ENCODE assay signal across 12 mouse cellular contexts in genomic region chr16:33938311-33939132, GRCm38 (mm10). TPM values are rescaled to one million over a fixed set of nuclear protein-coding genes. Genes with fewer than 3 reads are reported as not detected.
DNase-seq lines count a peak whose midpoint lies in the region; ATAC-seq and TF ChIP-seq lines count a peak whose summit lies in the region.
"Had no signal": no experiment of that assay in that cellular context is flagged by ENCODE, and none has a peak within 500 bp of the region (broad histone marks: within the 10 kb centered on the region; RNA-seq: fewer than 3 reads in every experiment).

No protein-coding gene starts in this region.

- no peak for TF ChIP-seq POLR2A in cerebellum, adult 2 months (IDR thresholded peaks at IDR 0.05; ENCODE audit: borderline replicate concordance, insufficient read depth, low read length)
- TF ChIP-seq POLR2A in bone marrow macrophage, adult 2 months (IDR thresholded peaks at IDR 0.05; ENCODE audit: borderline replicate concordance, low read depth, low read length): no peak

- H3K9ac ChIP-seq in kidney, embryonic 16.5 days (replicated peaks; ENCODE audit: low read length): no peak overlapping the region
- H3K9ac ChIP-seq in heart, embryonic 13.5 days: peak overlapping the region; percentile 30
- no peak overlapping the region for H3K9ac ChIP-seq in midbrain, embryonic 11.5 days (ENCODE audit: low read length)
- no peak overlapping the region for H3K9ac ChIP-seq in intestine, embryonic 16.5 days (ENCODE audit: low read depth, low read length)
- H3K9ac ChIP-seq: embryonic facial prominence, embryonic 15.5 days; midbrain, embryonic 13.5 days had no signal

- TF ChIP-seq CTCF in cerebellum, adult 2 months (IDR thresholded peaks at IDR 0.05; ENCODE audit: borderline replicate concordance, insufficient read depth, low read depth, low read length): no peak
- no peak for TF ChIP-seq CTCF in bone marrow macrophage, adult 2 months (IDR thresholded peaks at IDR 0.05; ENCODE audit: low read depth, low read length)

- WGBS in cerebellum, adult 2 months: 49% methylated on average over 12 of the region's 12 CpGs
- WGBS in kidney, embryonic 16.5 days: 51% methylated on average over 12 of the region's 12 CpGs
- WGBS in heart, embryonic 13.5 days: 41% methylated on average over 12 of the region's 12 CpGs
- WGBS in midbrain, embryonic 11.5 days: 81% methylated on average over 12 of the region's 12 CpGs
- 64% methylated on average over 12 of the region's 12 CpGs for WGBS in intestine, embryonic 16.5 days

- H3K27ac ChIP-seq in cerebellum, adult 2 months (ENCODE audit: insufficient read depth, low read length): peak overlapping the region; percentile 27; the same call in 1 of the 2 replicates
- 0 out of 2 replicates have a peak overlapping the region, but pooled peaks have one; percentile 16 for H3K27ac ChIP-seq in kidney, embryonic 16.5 days (ENCODE audit: low read length)
- peak overlapping the region; percentile 96 for H3K27ac ChIP-seq in bone marrow macrophage, adult 2 months (ENCODE audit: insufficient read depth, low read depth, low read length)
- H3K27ac ChIP-seq in heart, embryonic 13.5 days (replicated peaks): peak overlapping the region; percentile 92
- H3K27ac ChIP-seq in midbrain, embryonic 11.5 days (ENCODE audit: low read depth, low read length): no peak overlapping the region
- no peak overlapping the region for H3K27ac ChIP-seq in intestine, embryonic 16.5 days (ENCODE audit: low read length)
- H3K27ac ChIP-seq: embryonic facial prominence, embryonic 15.5 days; midbrain, embryonic 13.5 days had no signal

- no peak overlapping the region for H3K4me2 ChIP-seq in kidney, embryonic 16.5 days (replicated peaks; ENCODE audit: low read depth, low read length)
- no peak overlapping the region for H3K4me2 ChIP-seq in heart, embryonic 13.5 days
- no peak overlapping the region for H3K4me2 ChIP-seq in midbrain, embryonic 11.5 days
- no peak overlapping the region for H3K4me2 ChIP-seq in intestine, embryonic 16.5 days (ENCODE audit: low read depth, low read length)
- H3K4me2 ChIP-seq: embryonic facial prominence, embryonic 15.5 days; midbrain, embryonic 13.5 days had no signal

- ATAC-seq in kidney, embryonic 16.5 days (ENCODE audit: low FRiP score, low TSS enrichment): no peak
- ATAC-seq in heart, embryonic 13.5 days (ENCODE audit: extremely low read depth, insufficient number of reproducible peaks, low FRiP score, low TSS enrichment): no peak
- no peak for ATAC-seq in midbrain, embryonic 11.5 days (ENCODE audit: low FRiP score)
- ATAC-seq in intestine, embryonic 16.5 days: no peak
- ATAC-seq: inflammation-experienced regulatory T-cells, adult 6 months; midbrain, embryonic 13.5 days had no signal

- no peak overlapping the region for H3K4me3 ChIP-seq in cerebellum, adult 2 months (replicated peaks; ENCODE audit: insufficient read depth, low read depth, low read length)
- no peak overlapping the region for H3K4me3 ChIP-seq in kidney, embryonic 16.5 days (ENCODE audit: low read length)
- H3K4me3 ChIP-seq in bone marrow macrophage, adult 2 months (ENCODE audit: insufficient read depth, low read length): no peak overlapping the region
- H3K4me3 ChIP-seq in heart, embryonic 13.5 days: no peak overlapping the region
- no peak overlapping the region for H3K4me3 ChIP-seq in midbrain, embryonic 11.5 days (ENCODE audit: low read depth, low read length)
- H3K4me3 ChIP-seq in intestine, embryonic 16.5 days (ENCODE audit: low read length): no peak overlapping the region
- H3K4me3 ChIP-seq: embryonic facial prominence, embryonic 15.5 days; midbrain, embryonic 13.5 days had no signal

- H3K27me3 ChIP-seq in cerebellum, adult 2 months (ENCODE audit: control insufficient read depth, insufficient read depth, low read length): no peaks in the 10 kb centered on the region
- H3K27me3 ChIP-seq in kidney, embryonic 16.5 days (ENCODE audit: insufficient read depth, low read length): no peaks in the 10 kb centered on the region; the same call in 1 of the 2 replicates
- no peaks in the 10 kb centered on the region for H3K27me3 ChIP-seq in heart, embryonic 13.5 days (replicated peaks)
- H3K27me3 ChIP-seq in midbrain, embryonic 11.5 days (ENCODE audit: control insufficient read depth, insufficient read depth, low read length): no peaks in the 10 kb centered on the region
- H3K27me3 ChIP-seq in intestine, embryonic 16.5 days (replicated peaks; ENCODE audit: control insufficient read depth, insufficient read depth, low read length): no peaks in the 10 kb centered on the region
- H3K27me3 ChIP-seq: embryonic facial prominence, embryonic 15.5 days; midbrain, embryonic 13.5 days had no signal

- DNase-seq in cerebellum, adult 2 months: peak; percentile 61 to 64
- no peak for DNase-seq in cerebellum, postnatal 4 days (ENCODE audit: low spot score in 2 of 2)
- DNase-seq in kidney, postnatal 25 days: no peak
- DNase-seq in midbrain, embryonic 11.5 days (ENCODE audit: low spot score, missing footprints): no peak
- DNase-seq: thymus, postnatal 4 days had no signal

- no peaks in the 10 kb centered on the region for H3K9me3 ChIP-seq in kidney, embryonic 16.5 days (ENCODE audit: low read length)
- H3K9me3 ChIP-seq in heart, embryonic 13.5 days: no peaks in the 10 kb centered on the region
- H3K9me3 ChIP-seq in midbrain, embryonic 11.5 days (ENCODE audit: control insufficient read depth, low read length): no peaks in the 10 kb centered on the region
- H3K9me3 ChIP-seq in intestine, embryonic 16.5 days (ENCODE audit: control insufficient read depth, low read length): no peaks in the 10 kb centered on the region
- H3K9me3 ChIP-seq: embryonic facial prominence, embryonic 15.5 days; midbrain, embryonic 13.5 days had no signal

- H3K36me3 ChIP-seq in kidney, embryonic 16.5 days (ENCODE audit: insufficient read depth, low read length): no peaks in the 10 kb centered on the region
- no peaks in the 10 kb centered on the region for H3K36me3 ChIP-seq in heart, embryonic 13.5 days
- H3K36me3 ChIP-seq in midbrain, embryonic 11.5 days (ENCODE audit: control insufficient read depth, insufficient read depth, low read length): no peaks in the 10 kb centered on the region
- H3K36me3 ChIP-seq in intestine, embryonic 16.5 days (ENCODE audit: control insufficient read depth, insufficient read depth, low read length): no peaks in the 10 kb centered on the region
- H3K36me3 ChIP-seq: embryonic facial prominence, embryonic 15.5 days; midbrain, embryonic 13.5 days had no signal

- peaks cover 46% of the 10 kb centered on the region for H3K4me1 ChIP-seq in cerebellum, adult 2 months (ENCODE audit: control insufficient read depth, insufficient read depth, low read length)
- H3K4me1 ChIP-seq in kidney, embryonic 16.5 days (ENCODE audit: insufficient read depth, low read length): peaks cover 64% of the 10 kb centered on the region
- H3K4me1 ChIP-seq in bone marrow macrophage, adult 2 months (ENCODE audit: control insufficient read depth, insufficient read depth, low read length): peaks cover 57% of the 10 kb centered on the region
- peaks cover 96% of the 10 kb centered on the region for H3K4me1 ChIP-seq in heart, embryonic 13.5 days
- H3K4me1 ChIP-seq in midbrain, embryonic 11.5 days (ENCODE audit: control insufficient read depth, insufficient read depth, low read length): 0 out of 2 replicates have a peak, but pooled peaks cover 2% of the 10 kb centered on the region
- H3K4me1 ChIP-seq in intestine, embryonic 16.5 days (ENCODE audit: control insufficient read depth, insufficient read depth, low read length): peaks cover 35% of the 10 kb centered on the region

RNA-seq across cellular contexts. Expression of gene Umps, which starts 28.3 kb away (rescaled TPM):
- polyA plus RNA-seq in cerebellum, adult 2 months (2012; rRNA removed): 12.5 and 12.7 TPM in 2 replicates
- polyA plus RNA-seq in kidney, embryonic 16.5 days (2015; fragmentation: Nextera tagmentation; extraction: Ambion mirVana): 66.3 and 66.6 TPM in 2 replicates
- polyA plus RNA-seq in bone marrow macrophage, adult 2 months (2012; ENCODE audit: insufficient read depth, insufficient read length, missing spikeins): 9.2 and 11.6 TPM in 2 replicates
- polyA plus RNA-seq in heart, embryonic 13.5 days (2015; fragmentation: Nextera tagmentation; extraction: Ambion mirVana): 32.9 and 33.4 TPM in 2 replicates
- polyA plus RNA-seq in midbrain, embryonic 11.5 days (2014; fragmentation: Nextera tagmentation; extraction: Ambion mirVana): 70.8 and 72.9 TPM in 2 replicates
- 40.0 and 49.4 TPM in 2 replicates for polyA plus RNA-seq in intestine, embryonic 16.5 days (2015; fragmentation: Nextera tagmentation; extraction: Ambion mirVana)

Comparison
In these comparisons a context has a peak if more than half of its experiments do, and no peak if none do; other contexts are left out.
1. DNase-seq: peak in cerebellum, adult 2 months (2 of 2); none in cerebellum, postnatal 4 days (0 of 2), kidney, postnatal 25 days (0 of 2) and midbrain, embryonic 11.5 days (single experiment).
2. H3K27ac ChIP-seq: peak in cerebellum, adult 2 months (single experiment), kidney, embryonic 16.5 days (single experiment), bone marrow macrophage, adult 2 months (single experiment) and heart, embryonic 13.5 days (single experiment); none in midbrain, embryonic 11.5 days (single experiment) and intestine, embryonic 16.5 days (single experiment).